Mouse (Mus musculus) midbrain, embryonic 13.5 days (tissue): ENCODE data around the gene Aox2. TPM values are rescaled to one million over a fixed set of nuclear protein-coding genes. Genes with fewer than 3 reads are reported as not detected.
"Not testable (repeated sequence)": the region's sequence is repeated elsewhere in the genome, so short reads cannot be mapped to it uniquely, and the experiment has no call there.

Experiments used
- ATAC-seq: fragments of 200-750 bp; cut with Nextera tagmentation; 2 replicates; pipeline ENCODE4 v1.8.0; 2017; ENCODE audit warnings: mild to moderate bottlenecking, moderate TSS enrichment, moderate library complexity
- H3K27ac ChIP-seq: fragments of 300-500 bp; sonication (generic); 2 replicates; pipeline ENCODE4 v1.5.1; 2015; ENCODE audit warnings: inconsistent platforms, mild to moderate bottlenecking, moderate library complexity
- H3K27me3 ChIP-seq: fragments of 300-500 bp; sonication (generic); 2 replicates; pipeline ENCODE4 v1.6.1; 2015; ENCODE audit warnings: mild to moderate bottlenecking, inconsistent platforms
- H3K36me3 ChIP-seq: fragments of 300-500 bp; sonication (generic); 2 replicates; pipeline ENCODE4 v1.6.1; 2015; ENCODE audit warnings: mild to moderate bottlenecking, inconsistent platforms
- H3K4me1 ChIP-seq: fragments of 300-500 bp; sonication (generic); replicated peaks from 2 replicates; pipeline ENCODE4 v1.6.1; 2015; ENCODE audit warnings: inconsistent platforms
- H3K4me2 ChIP-seq: fragments of 300-500 bp; sonication (generic); replicated peaks from 2 replicates; pipeline ENCODE4 v1.6.1; 2015; ENCODE audit warnings: moderate library complexity, mild to moderate bottlenecking, inconsistent platforms
- H3K4me3 ChIP-seq: fragments of 300-500 bp; sonication (generic); replicated peaks from 2 replicates; pipeline ENCODE4 v1.5.1; 2015; ENCODE audit warnings: mild to moderate bottlenecking, inconsistent platforms
- H3K9ac ChIP-seq: fragments of 300-500 bp; sonication (generic); replicated peaks from 2 replicates; pipeline ENCODE4 v1.6.1; 2015; ENCODE audit warnings: mild to moderate bottlenecking, inconsistent platforms
- H3K9me3 ChIP-seq: fragments of 300-500 bp; sonication (generic); 2 replicates; pipeline ENCODE4 v1.6.1; 2016; ENCODE audit warnings: mild to moderate bottlenecking, inconsistent platforms
- WGBS: fragments of 180-500 bp; shearing (Covaris S2); methylation state at CpG from one replicate; pipeline ENCODE4 v1.1.7; 2015; 5-methylcytosine and 5-hydroxymethylcytosine counted together
- polyA plus RNA-seq: library from polyadenylated mRNA; unstranded; fragments of >200 nt; fragmentation: Nextera tagmentation; extraction: Ambion mirVana; gene quantifications from 2 replicates; pipeline ENCODE4 v1.2.1, GENCODE M21; 2015

Gene Aox2
- polyA plus RNA-seq, 1 experiment from 2014 or later = 0.05 TPM

DNA sequence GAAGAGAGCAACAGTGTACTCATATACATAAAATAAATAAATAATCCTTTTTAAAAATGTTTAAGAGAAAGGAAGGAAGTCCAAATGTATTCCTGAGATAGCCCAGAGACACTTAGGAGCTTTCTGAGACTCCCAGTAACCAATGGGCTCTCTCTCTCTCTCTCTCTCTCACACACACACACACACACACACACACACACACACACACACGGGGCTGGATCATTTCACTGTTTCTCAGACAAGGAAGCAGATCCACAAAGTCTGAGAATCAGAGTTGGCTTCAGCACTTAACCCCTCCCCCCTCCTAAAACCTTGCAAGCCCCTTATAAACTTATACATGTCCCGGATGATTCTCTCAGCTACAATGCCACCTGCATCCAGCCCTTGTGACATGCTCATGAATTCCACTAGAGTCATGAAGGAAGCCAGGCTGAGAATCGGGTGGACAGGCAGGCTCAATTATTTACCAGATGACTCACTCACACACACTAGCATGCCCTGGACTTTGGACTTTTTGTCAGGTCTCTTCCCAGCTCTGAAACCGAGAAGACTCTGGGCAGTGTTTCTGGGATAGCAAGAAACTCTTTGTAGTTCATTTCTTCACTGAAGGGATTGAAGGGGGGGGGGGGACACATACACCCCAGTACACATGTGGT, 75.2 kb downstream of the Aox2 start:
- no peak for ATAC-seq
- H3K27me3 ChIP-seq = no peaks in the 10 kb centered on the region
- no peak overlapping the region for H3K4me2 ChIP-seq
- H3K36me3 ChIP-seq = no peaks in the 10 kb centered on the region
- no peaks in the 10 kb centered on the region for H3K4me1 ChIP-seq
- no peak overlapping the region for H3K27ac ChIP-seq
- WGBS = 81% methylated on average over 4 of the region's 4 CpGs
- no peak overlapping the region for H3K9ac ChIP-seq
- H3K4me3 ChIP-seq = no peak overlapping the region
- no peaks in the 10 kb centered on the region for H3K9me3 ChIP-seq

DNA sequence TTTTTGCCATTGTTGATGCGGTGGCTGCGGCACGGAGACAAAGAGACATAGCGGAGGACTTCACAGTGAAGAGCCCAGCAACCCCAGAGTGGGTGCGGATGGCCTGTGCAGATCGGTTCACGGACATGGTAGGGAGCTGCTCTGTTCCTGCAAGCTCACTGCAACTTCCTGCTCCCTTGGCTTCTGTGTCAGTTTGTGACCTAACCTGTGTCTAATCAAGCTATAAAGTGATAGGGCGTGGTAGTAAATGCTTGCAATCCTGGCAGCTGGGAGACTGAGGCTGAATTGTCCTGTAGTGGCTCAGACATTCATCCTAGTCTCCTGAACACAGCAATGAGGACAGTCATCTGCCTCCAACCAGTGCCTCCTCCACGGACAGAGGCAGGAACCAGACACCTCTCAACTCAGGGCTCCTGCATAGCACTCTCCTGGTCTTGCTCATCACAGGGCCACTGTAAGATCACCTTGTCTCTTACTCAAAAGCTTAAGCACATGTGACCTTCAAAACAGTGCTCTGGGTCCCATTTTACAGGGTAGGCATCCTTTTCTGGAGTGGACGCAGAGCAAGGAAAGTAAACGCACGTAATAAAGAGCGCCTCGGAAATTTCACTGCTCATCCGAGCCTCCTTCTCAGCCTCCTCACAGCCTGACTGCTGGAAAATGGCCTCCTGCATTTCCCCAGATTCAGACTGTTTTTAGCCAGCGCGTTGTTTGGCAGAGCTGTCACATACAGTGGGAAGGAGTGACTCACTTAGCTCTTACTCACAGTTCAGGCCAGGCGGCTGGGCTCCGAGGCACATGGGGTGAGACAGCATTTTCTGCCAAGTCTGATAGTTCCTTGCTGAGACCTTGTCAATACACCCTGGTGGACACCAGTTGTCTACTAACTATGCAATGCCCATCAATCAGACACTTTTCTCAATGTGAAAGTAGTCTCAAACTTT, 81.1 kb downstream of the Aox2 start:
- ATAC-seq = no peak
- no peak overlapping the region for H3K27ac ChIP-seq
- 88% methylated on average over 19 of the region's 19 CpGs for WGBS

GRCm38 (mm10) chr1:58362296-58362695, 84.2 kb downstream of the Aox2 start:
- WGBS = 54% methylated on average over 4 of the region's 4 CpGs
- Histone ChIP-seq H3K9me3 (no peaks in the 10 kb centered on the region), H3K27ac (no peak overlapping the region), H3K36me3 (no peaks in the 10 kb centered on the region), H3K27me3 (no peaks in the 10 kb centered on the region), H3K9ac (no peak overlapping the region), H3K4me3 (no peak overlapping the region), H3K4me1 (no peaks in the 10 kb centered on the region), H3K4me2 (no peak overlapping the region)
- no peak for ATAC-seq

More for the DNA sequence above, 81.1 kb downstream of the Aox2 start:
- Histone ChIP-seq H3K4me1 (no peaks in the 10 kb centered on the region), H3K4me3 (no peak overlapping the region), H3K27me3 (no peaks in the 10 kb centered on the region), H3K36me3 (no peaks in the 10 kb centered on the region), H3K9ac (no peak overlapping the region), H3K4me2 (no peak overlapping the region), H3K9me3 (no peaks in the 10 kb centered on the region)

DNA sequence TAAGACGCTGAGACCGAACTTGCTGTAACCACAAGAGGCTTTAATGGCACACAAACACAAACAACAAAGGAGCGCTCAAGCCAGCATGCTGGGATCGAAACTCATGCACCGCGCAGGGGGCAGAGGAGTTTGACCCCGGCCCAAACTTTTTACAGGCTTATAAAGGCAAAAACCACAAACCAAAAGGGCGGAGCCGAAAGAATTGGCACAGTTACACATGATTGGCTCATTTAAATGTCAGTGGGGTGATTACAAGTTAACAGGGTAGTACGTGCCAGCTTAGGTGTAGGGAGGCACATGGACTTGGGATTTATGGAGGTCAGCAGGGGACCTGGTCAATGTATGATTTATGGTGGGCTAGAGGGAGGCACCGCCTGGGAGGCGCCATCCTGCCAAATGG, 86.4 kb downstream of the Aox2 start:
- H3K36me3 ChIP-seq = no peaks in the 10 kb centered on the region
- WGBS = 86% methylated on average over 12 of the region's 12 CpGs
- no peaks in the 10 kb centered on the region for H3K27me3 ChIP-seq
- no peak for ATAC-seq
- H3K4me1 ChIP-seq = no peaks in the 10 kb centered on the region
- H3K9ac ChIP-seq = no peak overlapping the region
- no peak overlapping the region for H3K27ac ChIP-seq
- H3K4me3 ChIP-seq = no peak overlapping the region
- H3K9me3 ChIP-seq = no peaks in the 10 kb centered on the region
- H3K4me2 ChIP-seq = no peak overlapping the region

- Histone ChIP-seq H3K9me3 (no peaks in the 10 kb centered on the region), H3K36me3 (no peaks in the 10 kb centered on the region), H3K27ac (no peak overlapping the region), H3K4me2 (no peak overlapping the region), H3K4me3 (no peak overlapping the region), H3K4me1 (no peaks in the 10 kb centered on the region), H3K27me3 (no peaks in the 10 kb centered on the region), H3K9ac (no peak overlapping the region)
- ATAC-seq = no peak
- 99% methylated on average over 3 of the region's 3 CpGs for WGBS
Observed at GRCm38 (mm10) chr1:58365829-58366228, 87.7 kb downstream of the Aox2 start.

- Histone ChIP-seq H3K27me3 (no peaks in the 10 kb centered on the region), H3K9me3 (no peaks in the 10 kb centered on the region), H3K9ac (no peak overlapping the region), H3K4me3 (no peak overlapping the region), H3K27ac (no peak overlapping the region), H3K4me1 (no peaks in the 10 kb centered on the region), H3K36me3 (no peaks in the 10 kb centered on the region), H3K4me2 (no peak overlapping the region)
- no peak for ATAC-seq
- WGBS = 92% methylated on average over 12 of the region's 12 CpGs
Observed at GRCm38 (mm10) chr1:58366737-58367471, 88.8 kb downstream of the Aox2 start.

- no peak overlapping the region for H3K4me2 ChIP-seq
- no peak overlapping the region for H3K4me3 ChIP-seq
- H3K27ac ChIP-seq = no peak overlapping the region
- no peaks in the 10 kb centered on the region for H3K4me1 ChIP-seq
- 77% methylated on average over 2 of the region's 2 CpGs for WGBS
- no peak overlapping the region for H3K9ac ChIP-seq
- no peaks in the 10 kb centered on the region for H3K9me3 ChIP-seq
- H3K27me3 ChIP-seq = no peaks in the 10 kb centered on the region
- no peak for ATAC-seq
- no peaks in the 10 kb centered on the region for H3K36me3 ChIP-seq
Observed at GRCm38 (mm10) chr1:58369716-58370115, 91.6 kb downstream of the Aox2 start.

- H3K9me3 ChIP-seq, H3K4me2 ChIP-seq, H3K9ac ChIP-seq, H3K4me1 ChIP-seq, H3K27me3 ChIP-seq, H3K27ac ChIP-seq, H3K36me3 ChIP-seq, H3K4me3 ChIP-seq, ATAC-seq: not testable (repeated sequence)
- WGBS = 78% methylated on average over 2 of the region's 2 CpGs
Observed at GRCm38 (mm10) chr1:58374266-58374665, 96.1 kb downstream of the Aox2 start.

- Histone ChIP-seq H3K27ac (no peak overlapping the region), H3K9me3 (no peaks in the 10 kb centered on the region), H3K36me3 (no peaks in the 10 kb centered on the region), H3K4me3 (no peak overlapping the region), H3K27me3 (no peaks in the 10 kb centered on the region), H3K4me2 (no peak overlapping the region), H3K9ac (no peak overlapping the region), H3K4me1 (no peaks in the 10 kb centered on the region)
- 79% methylated on average over 3 of the region's 3 CpGs for WGBS
- ATAC-seq = no peak
Observed at GRCm38 (mm10) chr1:58375574-58376147, 97.5 kb downstream of the Aox2 start.

DNA sequence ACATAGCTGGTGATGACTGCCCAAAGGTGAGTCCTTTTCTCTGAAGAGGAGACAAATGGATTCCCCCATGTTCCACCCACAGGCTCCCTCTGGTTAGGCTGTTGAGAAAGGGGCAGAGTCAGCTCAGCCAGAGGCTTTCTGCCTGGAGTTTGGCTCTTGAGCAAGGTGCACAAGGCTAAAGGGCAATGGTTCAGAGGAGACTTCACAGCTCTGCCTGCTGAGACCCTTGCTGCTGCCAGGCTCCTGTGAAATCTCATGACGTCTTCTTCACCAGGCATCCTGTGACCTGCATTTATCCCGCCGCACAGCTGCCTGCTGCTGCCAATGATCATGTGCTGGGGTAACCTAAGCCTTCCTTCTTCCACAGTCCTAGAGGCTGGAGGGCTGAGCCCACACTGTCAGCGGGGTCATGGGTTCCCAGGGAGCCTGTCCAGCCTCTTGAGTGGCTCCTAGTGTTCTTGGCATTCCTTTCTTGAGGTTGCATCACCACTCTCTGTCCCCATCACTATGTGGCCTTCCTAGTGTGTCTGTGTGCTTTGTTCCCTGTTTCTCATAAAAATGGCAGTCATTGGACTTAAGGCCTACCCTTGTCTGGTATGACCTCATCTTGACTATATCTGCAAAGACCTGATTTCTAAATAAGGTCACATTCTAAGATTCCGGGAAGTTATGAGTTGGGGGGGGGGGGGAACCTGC, 104.6 kb downstream of the Aox2 start:
- 76% methylated on average over 5 of the region's 5 CpGs for WGBS
- ATAC-seq = no peak

DNA sequence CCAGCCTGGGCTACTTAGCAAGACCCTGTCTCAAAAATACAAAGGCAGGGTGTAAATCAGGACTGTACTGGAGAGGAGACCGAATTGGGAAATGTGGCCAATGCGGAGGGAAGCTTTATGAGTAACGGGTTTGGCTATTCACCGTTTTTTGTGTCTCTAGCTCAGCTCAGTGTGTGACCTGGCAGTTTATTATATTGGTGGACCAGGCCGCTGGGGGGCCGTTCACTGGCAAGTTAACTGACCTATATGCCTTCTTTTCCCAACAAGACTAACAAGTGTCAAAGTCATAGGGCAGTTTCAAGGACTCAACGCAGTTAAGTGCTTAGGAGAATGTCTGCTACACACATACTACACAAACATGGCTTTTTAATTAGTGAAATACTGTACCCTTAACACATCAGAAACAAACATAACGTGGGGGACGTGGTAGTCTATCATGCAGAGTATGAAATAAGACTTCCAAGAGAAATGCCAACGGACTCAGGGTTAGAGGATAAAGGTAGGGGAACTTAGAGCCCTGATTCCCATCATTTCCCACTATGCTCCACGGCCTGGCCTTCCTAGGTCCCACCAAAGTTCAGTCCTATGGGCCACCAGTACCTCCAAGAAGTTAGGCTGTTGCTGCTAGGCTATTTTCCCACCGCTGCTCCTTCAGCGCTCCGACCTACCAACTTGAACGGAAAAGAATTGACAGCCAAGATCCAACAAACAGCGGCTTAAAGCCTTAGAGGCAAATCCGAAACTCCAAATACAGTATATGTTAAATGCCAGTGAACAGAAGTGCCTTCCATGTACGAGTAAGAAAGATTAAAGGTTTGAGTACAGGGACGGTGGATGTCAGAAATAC, 113.5 kb downstream of the Aox2 start:
- Histone ChIP-seq H3K9ac (peak overlapping the region; percentile 97), H3K27me3 (no peaks in the 10 kb centered on the region), H3K4me3 (peak overlapping the region; percentile 95), H3K27ac (peak overlapping the region; percentile 99), H3K9me3 (no peaks in the 10 kb centered on the region), H3K4me1 (peaks cover 27% of the 10 kb centered on the region), H3K4me2 (peak overlapping the region; percentile 88), H3K36me3 (peaks cover 21% of the 10 kb centered on the region)
- 43% methylated on average over 19 of the region's 19 CpGs for WGBS
- ATAC-seq = no peak

More for the DNA sequence above, 104.6 kb downstream of the Aox2 start:
- no peaks in the 10 kb centered on the region for H3K4me1 ChIP-seq
- H3K27ac ChIP-seq = no peak overlapping the region
- no peak overlapping the region for H3K9ac ChIP-seq
- H3K27me3 ChIP-seq = no peaks in the 10 kb centered on the region
- H3K4me2 ChIP-seq = no peak overlapping the region
- H3K36me3 ChIP-seq = no peaks in the 10 kb centered on the region
- no peak overlapping the region for H3K4me3 ChIP-seq
- no peaks in the 10 kb centered on the region for H3K9me3 ChIP-seq
